Mouse (Mus musculus) forebrain, embryonic 15.5 days (tissue): ENCODE measurements around the gene Tbc1d25. TPM values are rescaled to one million over a fixed set of nuclear protein-coding genes. Genes with fewer than 3 reads are reported as not detected.

ENCODE experiments used
- ATAC-seq: fragments of 200-750 bp; cut with Nextera tagmentation; replicated peaks from 2 replicates; pipeline ENCODE4 v1.8.0; 2017; ENCODE audit warnings: mild to moderate bottlenecking, moderate TSS enrichment, moderate library complexity
- H3K27ac ChIP-seq: fragments of 300-500 bp; sonication (generic); replicated peaks from 2 replicates; pipeline ENCODE4 v1.5.1; 2015; ENCODE audit warnings: mild to moderate bottlenecking, inconsistent platforms
- H3K27me3 ChIP-seq: fragments of 300-500 bp; sonication (generic); 2 replicates; pipeline ENCODE4 v1.6.1; 2015; ENCODE audit warnings: inconsistent platforms
- H3K36me3 ChIP-seq: fragments of 300-500 bp; sonication (generic); 2 replicates; pipeline ENCODE4 v1.6.1; 2015; ENCODE audit warnings: mild to moderate bottlenecking, inconsistent platforms
- H3K4me1 ChIP-seq: fragments of 300-500 bp; sonication (generic); 2 replicates; pipeline ENCODE4 v1.6.1; 2015; ENCODE audit warnings: inconsistent platforms
- H3K4me2 ChIP-seq: fragments of 300-500 bp; sonication (generic); replicated peaks from 2 replicates; pipeline ENCODE4 v1.6.1; 2015; ENCODE audit warnings: mild to moderate bottlenecking, inconsistent platforms
- H3K4me3 ChIP-seq: fragments of 300-500 bp; sonication (generic); 2 replicates; pipeline ENCODE4 v1.5.1; 2015; ENCODE audit warnings: mild to moderate bottlenecking, inconsistent platforms
- H3K9ac ChIP-seq: fragments of 300-500 bp; sonication (generic); replicated peaks from 2 replicates; pipeline ENCODE4 v1.6.1; 2015; ENCODE audit warnings: mild to moderate bottlenecking, inconsistent platforms
- H3K9me3 ChIP-seq: fragments of 300-500 bp; sonication (generic); 2 replicates; pipeline ENCODE4 v1.6.1; 2016; ENCODE audit warnings: inconsistent platforms
- WGBS: fragments of 180-500 bp; shearing (Covaris S2); methylation state at CpG from one replicate; pipeline ENCODE4 v1.1.7; 2015; ENCODE audit warnings: mixed read lengths; 5-methylcytosine and 5-hydroxymethylcytosine counted together
- polyA plus RNA-seq: library from polyadenylated mRNA; unstranded; fragments of >200 nt; fragmentation: Nextera tagmentation; extraction: Ambion mirVana; gene quantifications from 2 replicates; pipeline ENCODE4 v1.2.1, GENCODE M21; 2015

Tbc1d25 gene
- polyA plus RNA-seq, 1 experiment from 2014 or later = 24.9 TPM

DNA sequence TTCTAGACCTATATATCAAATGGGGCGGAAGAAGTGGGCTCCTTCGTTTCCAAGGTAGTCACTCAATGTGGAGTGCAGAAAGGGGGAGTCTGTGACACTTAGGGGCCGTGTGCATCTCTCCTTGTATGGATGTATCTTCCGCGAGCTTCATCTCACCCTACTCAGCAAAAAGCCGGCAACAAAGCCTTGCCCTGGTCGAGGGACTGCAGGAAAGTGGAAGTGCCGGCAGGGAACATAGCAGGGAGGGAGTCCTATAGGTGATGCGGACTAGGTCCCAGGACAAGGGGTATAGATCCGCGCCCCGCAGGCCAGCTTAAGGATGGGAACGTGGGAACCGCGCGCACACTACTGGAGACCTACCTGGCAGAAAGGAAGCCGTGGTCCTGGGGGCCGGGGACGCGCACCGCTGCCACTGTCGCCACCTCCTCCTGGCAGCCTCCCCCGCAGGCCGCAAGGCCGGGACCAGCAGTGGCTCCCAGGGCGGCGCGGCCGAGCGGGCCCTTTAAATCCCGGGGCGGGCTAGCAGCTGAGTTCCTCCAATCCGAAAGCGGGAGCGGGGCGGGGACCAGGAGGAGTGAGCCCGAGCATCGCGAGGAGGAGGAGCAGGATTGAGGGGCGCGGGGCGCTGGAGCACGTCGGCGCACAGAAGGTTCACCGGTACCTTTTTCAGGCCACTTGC, 30.2 kb upstream of the Tbc1d25 start, which contains the start of gene Porcn:
Porcn (minus strand) TSS at position 511 of the 679 bp plus-strand sequence.
- no peaks in the 10 kb centered on the region for H3K27me3 ChIP-seq
- peaks cover 7% of the 10 kb centered on the region for H3K4me1 ChIP-seq
- peak within 1 kb of the TSS; percentile 54 for H3K4me2 ChIP-seq
- no peaks in the 10 kb centered on the region for H3K9me3 ChIP-seq
- peak within 1 kb of the TSS; percentile 63 for H3K9ac ChIP-seq
- peak within 1 kb of the TSS; percentile 60 for H3K4me3 ChIP-seq
- H3K36me3 ChIP-seq = no peaks in the 10 kb centered on the region
- H3K27ac ChIP-seq = peak within 1 kb of the TSS; percentile 19; the same call in 1 of the 2 replicates
- ATAC-seq = peak; percentile 97
- WGBS = 21% methylated on average over 46 of the region's 46 CpGs

DNA sequence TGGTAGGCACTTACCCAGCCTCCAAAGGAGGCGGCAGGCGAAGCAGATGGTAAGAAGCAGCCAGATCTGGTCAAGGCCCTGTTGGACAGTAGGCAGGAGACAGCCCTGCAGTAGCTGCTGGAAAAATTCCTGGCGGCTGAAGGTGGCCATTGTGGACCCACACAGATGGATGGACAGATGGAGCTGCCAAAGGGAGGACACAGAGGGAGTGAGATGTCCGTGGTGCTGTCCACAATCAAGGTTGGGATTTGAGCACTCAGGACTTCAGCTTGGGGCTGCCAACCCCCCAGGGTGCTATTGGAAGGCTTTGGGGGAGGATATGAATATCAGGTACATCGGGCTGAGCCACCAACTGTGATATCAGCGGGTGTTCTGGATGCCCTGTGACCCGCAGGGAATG, 29.6 kb upstream of the Tbc1d25 start:
- no peak overlapping the region for H3K27ac ChIP-seq
- H3K4me3 ChIP-seq = peak overlapping the region; percentile 60
- H3K9ac ChIP-seq = peak overlapping the region; percentile 63
- H3K4me1 ChIP-seq = peaks cover 7% of the 10 kb centered on the region
- H3K36me3 ChIP-seq = no peaks in the 10 kb centered on the region
- WGBS = 36% methylated on average over 7 of the region's 7 CpGs
- no peaks in the 10 kb centered on the region for H3K27me3 ChIP-seq
- no peaks in the 10 kb centered on the region for H3K9me3 ChIP-seq
- peak overlapping the region; percentile 54 for H3K4me2 ChIP-seq
- ATAC-seq = peak; percentile 20; the same call in 1 of the 2 replicates

DNA sequence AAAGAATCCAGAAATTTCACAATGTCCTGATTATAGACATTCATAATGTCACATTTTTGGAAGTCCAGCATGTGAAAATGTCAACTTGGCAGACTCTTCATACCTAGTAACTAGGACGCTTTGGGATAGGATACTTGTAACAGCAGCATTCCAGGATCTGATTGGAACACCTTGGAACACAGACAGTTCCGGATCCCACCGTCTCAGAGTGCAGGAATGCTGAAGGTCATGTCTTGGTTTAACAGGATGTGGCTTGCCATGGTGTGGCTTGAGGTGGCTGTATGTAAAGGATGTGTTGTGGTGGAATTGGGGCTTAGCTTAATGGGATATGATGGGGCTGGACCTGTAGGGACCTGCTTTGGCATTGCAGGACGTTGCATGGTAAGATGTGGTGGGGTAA, 29.1 kb upstream of the Tbc1d25 start:
- Histone ChIP-seq H3K4me1 (peaks cover 7% of the 10 kb centered on the region), H3K9me3 (no peaks in the 10 kb centered on the region), H3K27ac (no peak overlapping the region), H3K36me3 (no peaks in the 10 kb centered on the region), H3K4me2 (0 out of 2 replicates have a peak overlapping the region, but pooled peaks have one; percentile 54), H3K27me3 (no peaks in the 10 kb centered on the region), H3K4me3 (no peak overlapping the region), H3K9ac (no peak overlapping the region)
- 84% methylated on average over 4 of the region's 4 CpGs for WGBS
- no peak for ATAC-seq

DNA sequence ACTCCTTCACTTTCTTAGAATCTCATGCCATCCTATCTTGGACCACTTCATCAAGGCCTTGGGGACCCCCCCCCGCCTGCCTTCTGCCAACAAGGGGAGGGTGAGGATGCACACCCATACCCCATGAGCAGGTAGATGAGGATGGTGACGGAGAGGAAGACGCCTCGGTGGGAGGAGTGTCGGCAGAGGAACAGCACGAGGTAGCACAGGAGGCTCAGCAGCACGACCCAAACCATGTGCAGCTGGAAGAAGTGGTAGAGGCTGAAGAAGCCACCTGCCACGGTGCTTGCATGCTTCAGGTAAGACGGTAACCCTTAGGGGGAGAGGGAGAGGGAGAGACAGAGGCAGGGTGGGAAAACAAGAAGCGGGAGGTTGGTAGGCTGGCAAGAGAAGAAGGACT, 28.1 kb upstream of the Tbc1d25 start:
- Histone ChIP-seq H3K9me3 (no peaks in the 10 kb centered on the region), H3K27me3 (no peaks in the 10 kb centered on the region), H3K4me1 (peaks cover 7% of the 10 kb centered on the region), H3K36me3 (no peaks in the 10 kb centered on the region), H3K4me3 (no peak overlapping the region), H3K27ac (no peak overlapping the region), H3K4me2 (no peak overlapping the region), H3K9ac (no peak overlapping the region)
- ATAC-seq = no peak
- 82% methylated on average over 10 of the region's 10 CpGs for WGBS

DNA sequence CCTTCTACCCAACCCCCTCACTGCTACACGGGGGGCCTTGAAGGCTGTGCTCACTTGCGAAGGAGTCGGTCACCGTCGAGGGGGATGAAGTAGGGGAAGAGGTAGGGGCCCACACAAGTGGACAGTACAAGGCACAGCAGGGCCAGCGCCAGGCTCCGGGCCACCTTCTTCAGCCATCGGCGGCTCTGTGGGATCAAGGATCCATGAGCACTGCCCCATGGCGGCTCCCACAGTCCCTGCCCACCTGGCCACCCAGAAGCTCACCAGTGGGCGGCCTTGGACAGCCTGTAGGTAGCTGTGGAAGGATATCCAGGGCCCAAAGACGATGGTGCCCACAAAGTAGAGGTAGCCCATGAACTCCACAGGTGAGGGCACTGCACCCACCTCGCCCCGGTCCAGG, 27.1 kb upstream of the Tbc1d25 start:
- no peaks in the 10 kb centered on the region for H3K9me3 ChIP-seq
- no peak overlapping the region for H3K27ac ChIP-seq
- no peaks in the 10 kb centered on the region for H3K27me3 ChIP-seq
- no peak overlapping the region for H3K4me2 ChIP-seq
- ATAC-seq = no peak
- H3K36me3 ChIP-seq = no peaks in the 10 kb centered on the region; the same call in 1 of the 2 replicates
- H3K4me1 ChIP-seq = peaks cover 7% of the 10 kb centered on the region
- no peak overlapping the region for H3K4me3 ChIP-seq
- H3K9ac ChIP-seq = no peak overlapping the region
- 85% methylated on average over 14 of the region's 14 CpGs for WGBS

DNA sequence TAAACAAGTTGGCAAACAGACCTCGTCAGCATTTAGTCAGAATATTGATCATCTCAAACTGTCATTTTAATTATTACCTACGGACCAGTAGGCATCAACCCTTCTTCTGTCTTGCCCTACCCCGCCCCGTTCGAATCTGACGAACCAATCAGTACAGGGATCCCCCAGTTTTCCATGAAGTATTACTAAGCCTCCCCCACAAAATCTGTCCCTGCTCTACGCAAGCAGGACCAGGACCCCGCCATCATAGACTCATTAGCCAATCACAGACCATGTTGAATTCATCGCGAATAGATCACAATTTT, 17.4 kb upstream of the Tbc1d25 start, which contains the start of gene Ebp:
Ebp (minus strand) TSS at position 94 of the 305 bp plus-strand sequence.
- H3K27ac ChIP-seq = peak within 1 kb of the TSS; percentile 76

DNA sequence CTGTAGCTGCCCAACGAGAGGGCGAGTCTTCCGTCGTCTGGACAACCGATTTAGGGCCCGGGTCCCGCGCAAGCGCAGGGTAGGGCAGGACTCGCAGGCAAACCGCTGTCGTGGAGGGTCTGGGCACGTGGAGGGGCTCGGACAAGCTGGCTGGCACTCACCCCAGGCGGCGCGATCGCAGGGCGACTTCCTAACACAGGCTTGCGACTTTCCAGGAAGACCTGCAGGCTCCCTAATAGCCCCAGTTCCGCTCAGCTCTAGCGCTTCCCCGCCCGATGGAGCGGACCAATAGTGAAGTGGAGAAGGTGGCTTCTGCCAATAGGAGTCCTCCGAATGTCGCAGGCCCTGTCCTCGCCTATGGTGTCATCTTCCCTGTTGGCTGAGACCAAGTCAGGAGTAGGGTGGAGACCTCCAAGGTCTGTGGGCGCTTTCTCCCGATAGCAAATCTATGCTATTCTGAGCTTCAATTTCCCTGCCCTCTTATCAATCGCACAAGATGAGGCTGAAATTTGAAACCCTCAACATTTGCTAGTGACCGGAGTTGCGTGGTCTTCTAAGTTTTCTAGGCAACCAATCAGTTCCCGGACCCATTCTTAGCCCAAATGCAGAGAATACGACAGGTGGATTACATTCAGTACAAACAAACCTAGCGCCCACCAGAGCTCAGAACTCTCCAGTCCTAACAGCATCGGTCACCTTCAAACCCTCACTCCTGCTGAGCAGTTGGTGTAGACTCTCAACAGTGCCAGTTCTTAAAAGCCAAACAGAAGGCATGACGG, 16.8 kb upstream of the Tbc1d25 start:
- no peaks in the 10 kb centered on the region for H3K36me3 ChIP-seq
- no peaks in the 10 kb centered on the region for H3K9me3 ChIP-seq
- H3K4me3 ChIP-seq = peak overlapping the region; percentile 56
- peak overlapping the region; percentile 54 for H3K4me2 ChIP-seq
- H3K27ac ChIP-seq = peak overlapping the region; percentile 76
- 0 out of 2 replicates have a peak, but pooled peaks cover 6% of the 10 kb centered on the region for H3K4me1 ChIP-seq
- no peaks in the 10 kb centered on the region for H3K27me3 ChIP-seq
- peak overlapping the region; percentile 57 for H3K9ac ChIP-seq
- peak; percentile 98 for ATAC-seq
- WGBS = 14% methylated on average over 38 of the region's 38 CpGs

More for the DNA sequence above, 17.4 kb upstream of the Tbc1d25 start, which contains the start of gene Ebp:
- Histone ChIP-seq H3K4me3 (peak within 1 kb of the TSS; percentile 56), H3K4me2 (peak within 1 kb of the TSS; percentile 54), H3K27me3 (no peaks in the 10 kb centered on the region), H3K4me1 (0 out of 2 replicates have a peak, but pooled peaks cover 6% of the 10 kb centered on the region), H3K36me3 (no peaks in the 10 kb centered on the region), H3K9ac (peak within 1 kb of the TSS; percentile 57), H3K9me3 (no peaks in the 10 kb centered on the region)
- 21% methylated on average over 10 of the region's 10 CpGs for WGBS
- ATAC-seq = peak; percentile 78

DNA sequence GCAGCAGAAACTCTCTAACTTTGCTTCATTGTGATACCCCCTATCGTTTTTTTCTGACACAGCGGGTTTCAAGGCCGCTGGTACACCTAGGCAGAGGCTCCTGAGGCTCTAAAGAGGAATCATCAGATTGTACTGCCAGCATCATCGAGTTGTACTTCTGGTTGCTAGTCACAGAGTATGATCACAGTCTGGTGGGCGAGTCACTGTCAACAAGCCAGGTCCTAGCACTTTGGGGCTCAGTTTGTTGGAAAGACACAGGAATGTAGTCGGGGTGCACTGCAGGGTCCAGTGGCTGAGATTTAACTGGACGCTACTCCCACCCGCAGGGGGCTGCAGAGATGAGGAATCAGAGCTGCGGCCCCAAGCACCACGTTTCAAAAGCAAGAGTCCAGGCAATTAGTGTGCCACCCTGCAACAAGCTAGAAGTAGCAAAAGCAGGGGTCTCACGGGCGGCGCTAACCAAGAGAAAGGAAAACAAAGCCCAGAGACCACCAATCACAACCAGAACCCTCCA, 16.2 kb upstream of the Tbc1d25 start:
- Histone ChIP-seq H3K27me3 (no peaks in the 10 kb centered on the region), H3K4me3 (peak overlapping the region; percentile 56), H3K4me1 (0 out of 2 replicates have a peak, but pooled peaks cover 6% of the 10 kb centered on the region), H3K4me2 (peak overlapping the region; percentile 54), H3K9me3 (no peaks in the 10 kb centered on the region), H3K27ac (peak overlapping the region; percentile 76; the same call in 1 of the 2 replicates), H3K36me3 (no peaks in the 10 kb centered on the region), H3K9ac (peak overlapping the region; percentile 57)
- no peak for ATAC-seq
- 17% methylated on average over 13 of the region's 13 CpGs for WGBS

DNA sequence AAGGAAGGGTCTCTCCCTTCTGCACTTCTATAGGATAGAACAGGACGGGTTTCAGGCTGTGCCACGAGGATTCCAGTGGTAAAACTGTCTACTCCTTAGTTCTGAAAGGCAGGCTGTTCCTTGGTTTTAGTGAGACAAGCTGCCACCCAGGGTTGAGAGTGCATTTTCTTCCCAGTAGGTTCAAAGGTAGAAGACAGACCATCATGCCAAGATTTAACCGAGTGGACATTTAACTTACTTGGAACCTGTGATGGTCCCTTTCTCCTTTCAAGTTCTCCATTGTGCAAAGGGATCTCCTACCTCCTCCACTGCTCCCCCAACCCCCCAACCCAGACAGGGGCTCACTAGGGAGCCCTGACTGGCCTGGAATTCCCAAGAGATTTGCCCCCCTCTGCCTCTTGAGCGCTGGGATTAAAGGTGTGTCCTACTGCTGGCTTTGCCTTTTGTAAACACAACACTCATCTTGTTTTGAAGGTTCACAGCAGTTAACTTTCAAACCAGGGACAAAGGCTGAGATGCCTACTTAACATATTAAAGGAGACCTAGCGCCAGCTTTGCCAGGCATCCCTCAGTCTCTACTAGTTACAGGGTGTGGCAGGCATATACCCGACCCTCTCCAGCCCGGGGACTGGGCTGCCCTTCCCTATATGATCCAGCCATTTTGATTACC, 7.0 kb upstream of the Tbc1d25 start:
- Histone ChIP-seq H3K4me2 (no peak overlapping the region), H3K27ac (no peak overlapping the region), H3K36me3 (peaks cover 3% of the 10 kb centered on the region; the same call in 1 of the 2 replicates), H3K9ac (no peak overlapping the region), H3K4me3 (no peak overlapping the region), H3K4me1 (no peaks in the 10 kb centered on the region), H3K27me3 (no peaks in the 10 kb centered on the region), H3K9me3 (no peaks in the 10 kb centered on the region)
- 13% methylated on average over 7 of the region's 7 CpGs for WGBS
- ATAC-seq = no peak

DNA sequence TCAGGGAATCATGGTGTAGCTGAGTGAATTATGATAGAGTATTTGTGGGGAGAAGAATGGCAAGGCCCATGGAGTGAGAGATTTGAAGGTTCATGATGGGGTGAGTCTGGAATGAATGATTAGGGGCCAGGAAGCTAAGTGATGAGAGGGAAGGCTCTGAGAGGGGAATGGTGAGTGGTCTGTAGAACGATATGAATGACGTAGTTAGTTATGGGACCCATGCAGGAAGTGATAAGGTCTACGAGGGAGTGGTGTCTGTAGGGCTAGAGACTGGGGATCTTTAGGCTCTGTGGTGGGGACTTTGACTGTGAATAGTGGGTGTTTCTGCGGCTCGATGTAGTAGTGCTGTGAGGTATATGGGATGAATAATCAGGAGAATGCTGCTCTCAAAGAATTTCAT, 3.7 kb upstream of the Tbc1d25 start:
- Histone ChIP-seq H3K36me3 (no peaks in the 10 kb centered on the region), H3K27me3 (no peaks in the 10 kb centered on the region), H3K4me1 (peaks cover 3% of the 10 kb centered on the region), H3K9me3 (no peaks in the 10 kb centered on the region), H3K27ac (no peak overlapping the region), H3K4me2 (no peak overlapping the region), H3K9ac (no peak overlapping the region), H3K4me3 (no peak overlapping the region)
- WGBS = 88% methylated on average over 5 of the region's 5 CpGs
- ATAC-seq = no peak

DNA sequence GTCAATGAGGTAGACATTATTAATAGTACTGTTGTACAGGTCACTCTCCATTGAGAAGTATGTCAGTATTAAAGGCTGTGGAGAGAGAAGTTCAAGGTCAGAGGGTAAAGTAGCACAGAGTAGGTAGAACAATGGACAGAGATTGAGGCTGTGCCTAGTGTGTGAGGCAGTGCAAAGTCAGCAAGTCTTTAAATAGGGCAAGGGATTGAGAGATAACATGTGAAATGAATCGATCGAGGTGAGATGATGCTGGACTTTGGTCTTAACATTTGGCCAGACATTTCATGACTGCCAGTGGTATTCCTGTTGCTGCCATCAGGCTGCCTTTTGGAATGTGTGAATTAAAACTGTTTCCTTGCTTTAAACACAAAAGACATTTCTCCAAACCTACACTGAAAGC, 2.9 kb upstream of the Tbc1d25 start:
- Histone ChIP-seq H3K36me3 (no peaks in the 10 kb centered on the region), H3K27me3 (no peaks in the 10 kb centered on the region), H3K9ac (no peak overlapping the region), H3K9me3 (no peaks in the 10 kb centered on the region), H3K4me1 (peaks cover 7% of the 10 kb centered on the region), H3K4me3 (no peak overlapping the region), H3K4me2 (no peak overlapping the region), H3K27ac (no peak overlapping the region)
- no peak for ATAC-seq
- 96% methylated on average over 2 of the region's 2 CpGs for WGBS

DNA sequence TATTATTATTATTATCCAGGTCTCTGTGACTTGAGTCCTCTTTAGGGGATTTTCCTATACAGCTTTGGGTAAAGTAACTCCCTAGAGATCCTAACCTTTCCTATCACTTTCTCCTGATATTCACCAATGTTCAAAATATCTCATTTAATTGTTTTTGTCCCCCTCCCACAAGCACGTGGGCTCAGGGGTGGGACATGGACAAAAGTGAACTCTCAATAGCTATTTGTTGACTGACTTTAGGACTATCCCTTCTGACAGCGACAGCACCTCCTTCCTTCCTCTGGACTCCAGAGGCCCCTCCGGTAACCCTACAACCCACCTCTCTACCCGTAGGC, 845 bp downstream of the Tbc1d25 start:
- Histone ChIP-seq H3K4me3 (peak overlapping the region; percentile 70), H3K9me3 (no peaks in the 10 kb centered on the region), H3K27me3 (no peaks in the 10 kb centered on the region), H3K4me1 (peaks cover 7% of the 10 kb centered on the region), H3K4me2 (peak overlapping the region; percentile 51), H3K36me3 (no peaks in the 10 kb centered on the region), H3K9ac (peak overlapping the region; percentile 65), H3K27ac (no peak overlapping the region)
- ATAC-seq = no peak
- 17% methylated on average over 4 of the region's 4 CpGs for WGBS
